Mouse (Mus musculus): ENCODE measurements at regions not wholly inside any gene's neighbourhood (a gene's known extent, or its start where the extent isn't known, plus 50 kb on each side); places are given as distances from the start of the nearest gene placed in this dataset.
"Not testable (repeated sequence)": the region's sequence is repeated elsewhere in the genome, so short reads cannot be mapped to it uniquely, and the experiment has no call there.

DNA sequence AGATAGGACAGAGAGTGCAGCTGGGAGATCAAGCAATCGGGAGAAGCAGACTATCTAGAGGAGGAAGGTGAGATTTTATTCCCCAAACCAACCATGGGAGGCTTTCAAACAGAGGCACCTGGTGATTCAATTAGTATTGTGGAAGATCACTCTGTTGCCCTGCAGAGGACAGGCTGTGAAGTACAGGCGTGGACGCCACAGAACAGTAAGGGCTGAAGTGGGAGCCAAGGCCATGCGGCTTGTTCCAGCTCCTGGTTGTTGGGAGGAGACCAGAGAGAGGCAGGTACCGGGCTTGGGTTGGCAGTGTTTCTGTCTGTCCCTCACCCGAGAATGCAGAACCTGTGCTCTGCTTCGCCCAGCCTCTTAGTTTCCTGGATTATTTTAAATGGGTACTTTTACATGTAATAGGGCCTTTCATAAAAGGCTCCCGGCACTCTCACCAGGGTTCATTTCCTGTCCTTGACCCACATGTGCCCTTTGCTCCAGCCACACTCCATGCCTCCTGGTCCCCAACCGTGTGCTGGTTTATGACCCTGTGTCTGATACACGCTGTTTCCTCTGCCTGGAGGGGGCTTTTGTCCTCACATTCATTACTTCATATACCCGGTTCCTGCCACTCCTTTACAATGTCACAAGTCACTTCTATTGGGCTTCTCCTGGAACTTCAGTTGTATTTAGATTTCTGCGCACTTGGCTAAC is 58.3 kb downstream of the Vcpkmt start:
- peak; percentile 32 for DNase-seq (ENCODE audit: low read depth, low spot score)

- DNase-seq (ENCODE audit: low read depth, low spot score) = no peak
Measured at GRCm38 (mm10) chr12:69519869-69520268, 63.0 kb downstream of the Vcpkmt start.

GRCm38 (mm10) chr12:69519028-69519427 is 63.8 kb downstream of the Vcpkmt start:
- DNase-seq (ENCODE audit: low read depth, low spot score) = no peak

- no peak for DNase-seq (ENCODE audit: low read depth, low spot score)
Measured at GRCm38 (mm10) chr12:69517616-69518015, 65.2 kb downstream of the Vcpkmt start.

GRCm38 (mm10) chr12:69516314-69516916 is 66.4 kb downstream of the Vcpkmt start:
- no peak for DNase-seq (ENCODE audit: low read depth, low spot score)

DNA sequence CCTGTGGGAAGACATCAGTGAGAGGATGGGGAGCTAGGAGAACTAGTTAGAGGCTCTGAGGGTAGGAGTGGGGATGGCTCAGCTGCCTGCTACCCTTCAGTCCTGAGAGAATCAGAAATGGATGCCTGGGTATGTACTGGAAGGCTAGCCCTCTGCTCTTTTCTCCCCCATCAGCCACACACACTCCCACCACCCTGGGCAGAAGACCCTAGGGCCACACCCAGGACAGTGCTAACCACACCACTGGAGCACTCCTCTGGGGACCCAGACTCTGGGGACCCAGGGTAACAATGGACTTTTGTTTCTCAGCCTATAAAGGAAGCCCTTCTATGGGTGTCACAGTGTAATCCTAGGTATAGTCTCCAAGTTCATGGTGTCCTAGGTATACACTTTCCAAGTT is 67.0 kb downstream of the Vcpkmt start:
- DNase-seq (ENCODE audit: low read depth, low spot score) = no peak

GRCm38 (mm10) chr12:69515117-69515516 is 67.7 kb downstream of the Vcpkmt start:
- DNase-seq (ENCODE audit: low read depth, low spot score) = no peak

- DNase-seq (ENCODE audit: low read depth, low spot score) = no peak
Measured at GRCm38 (mm10) chr12:69513166-69513565, 69.7 kb downstream of the Vcpkmt start.

DNA sequence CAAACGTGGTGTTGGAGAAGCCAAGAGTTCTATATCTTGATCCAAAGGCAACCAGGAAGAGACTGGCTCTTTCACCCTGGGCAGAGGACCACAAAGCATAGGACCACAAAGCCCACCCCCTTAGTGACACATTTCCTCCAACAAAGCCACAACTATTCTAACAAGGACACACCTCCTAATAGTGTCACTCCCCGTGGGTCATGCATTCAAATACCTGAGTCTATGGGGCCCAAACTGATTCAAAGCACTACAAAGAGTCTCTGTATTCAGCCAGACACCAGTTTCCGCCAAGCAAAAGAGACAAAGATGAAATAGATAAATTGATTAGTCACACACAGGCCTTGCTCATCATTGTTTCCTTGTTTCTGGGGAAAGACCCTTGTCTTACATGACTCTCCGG is 72.1 kb downstream of the Vcpkmt start:
- DNase-seq (ENCODE audit: low read depth, low spot score) = no peak

GRCm38 (mm10) chr12:69509180-69509579 is 73.6 kb downstream of the Vcpkmt start:
- DNase-seq (ENCODE audit: low read depth, low spot score) = not testable (repeated sequence)

- DNase-seq (ENCODE audit: low read depth, low spot score) = no peak
Measured at GRCm38 (mm10) chr12:69507906-69508305, 74.9 kb downstream of the Vcpkmt start.

DNA sequence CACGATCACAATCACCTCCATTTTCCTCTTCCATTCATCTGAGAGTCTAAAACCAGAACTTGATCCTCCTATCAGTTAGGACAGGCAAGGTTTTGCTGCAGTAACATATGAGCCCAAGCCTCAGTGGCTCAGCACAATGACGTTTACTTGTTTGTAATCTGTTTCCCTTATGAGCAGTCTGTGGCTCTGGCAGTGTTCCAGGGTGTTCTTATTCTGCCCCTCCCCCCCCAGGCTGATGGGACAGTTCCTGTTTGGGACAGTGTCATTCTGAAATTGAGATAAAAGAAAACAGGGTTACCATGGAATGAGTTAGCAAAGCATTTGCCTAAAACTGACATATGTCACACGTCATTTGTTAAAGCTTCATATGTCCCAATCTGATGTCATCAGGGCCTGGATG is 75.5 kb downstream of the Vcpkmt start:
- no peak for DNase-seq (ENCODE audit: low read depth, low spot score)

- DNase-seq (ENCODE audit: low read depth, low spot score) = no peak
Measured at GRCm38 (mm10) chr12:69502706-69503070, 80.1 kb downstream of the Vcpkmt start.

DNA sequence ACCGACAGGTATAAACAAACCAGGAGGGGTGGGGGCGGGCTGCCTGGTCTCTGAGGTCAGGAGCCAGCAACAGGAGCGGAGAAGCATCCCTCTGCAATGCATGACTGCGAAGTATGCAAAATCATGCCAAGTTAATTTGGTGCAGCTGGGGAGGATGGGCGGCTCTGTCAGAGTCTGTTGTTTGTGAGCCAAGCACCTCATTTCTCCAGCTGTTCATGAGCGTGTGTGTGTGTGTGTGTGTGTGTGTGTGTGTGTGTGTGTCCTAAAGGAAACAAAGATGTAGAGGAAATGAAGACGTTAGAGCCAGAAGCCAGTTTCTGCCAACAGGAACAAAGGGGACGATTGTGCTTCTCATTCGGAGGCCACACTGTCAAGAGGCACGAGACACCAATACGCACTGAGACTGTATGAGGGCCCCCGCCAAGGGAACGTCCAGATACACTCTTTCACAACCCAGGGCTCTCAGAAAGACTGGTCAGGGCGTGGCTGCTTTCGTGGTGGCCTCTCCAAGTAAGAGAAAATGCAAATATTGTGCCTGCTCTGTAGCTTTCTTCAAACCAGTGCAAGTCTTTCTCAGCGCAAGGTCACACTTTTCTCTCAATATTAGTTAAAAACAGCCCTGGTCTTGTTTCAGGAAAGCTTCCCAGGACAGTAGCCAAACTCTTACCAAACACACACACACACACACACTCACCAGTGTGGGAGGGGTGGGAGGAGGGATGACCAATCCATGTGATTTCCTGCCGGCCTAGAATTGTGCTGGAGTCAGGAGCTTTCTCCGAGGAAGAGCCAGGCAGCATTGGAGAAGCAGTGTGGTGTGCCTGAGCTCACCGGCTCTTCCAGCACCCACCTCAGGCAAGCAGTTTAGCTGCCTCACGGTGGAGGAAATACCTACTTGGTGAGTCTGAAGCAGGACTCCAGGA is 80.8 kb downstream of the Vcpkmt start:
- peak; percentile 64 for DNase-seq (ENCODE audit: low read depth, low spot score)

DNA sequence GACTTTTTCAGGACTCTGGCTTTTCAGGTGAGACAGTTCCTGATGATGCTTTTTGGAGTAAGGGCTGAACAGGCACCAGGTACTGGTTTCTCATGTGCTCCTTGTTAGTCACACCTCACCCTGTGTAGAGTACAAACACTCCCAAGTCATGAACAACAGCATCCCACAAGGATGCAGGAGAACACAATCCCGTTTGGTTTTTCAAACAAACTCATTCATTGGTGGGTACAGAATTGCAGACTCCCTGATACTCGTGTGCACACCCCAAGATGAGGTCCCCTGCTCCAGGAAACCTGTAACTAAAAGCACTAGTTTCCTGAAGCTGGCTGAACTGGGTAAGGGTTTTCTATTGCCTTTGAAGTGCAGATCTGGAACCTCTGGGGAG is 81.5 kb downstream of the Vcpkmt start:
- no peak for DNase-seq (ENCODE audit: low read depth, low spot score)

- no peak for DNase-seq (ENCODE audit: low read depth, low spot score)
Measured at GRCm38 (mm10) chr12:69500600-69501345, 82.1 kb downstream of the Vcpkmt start.

DNA sequence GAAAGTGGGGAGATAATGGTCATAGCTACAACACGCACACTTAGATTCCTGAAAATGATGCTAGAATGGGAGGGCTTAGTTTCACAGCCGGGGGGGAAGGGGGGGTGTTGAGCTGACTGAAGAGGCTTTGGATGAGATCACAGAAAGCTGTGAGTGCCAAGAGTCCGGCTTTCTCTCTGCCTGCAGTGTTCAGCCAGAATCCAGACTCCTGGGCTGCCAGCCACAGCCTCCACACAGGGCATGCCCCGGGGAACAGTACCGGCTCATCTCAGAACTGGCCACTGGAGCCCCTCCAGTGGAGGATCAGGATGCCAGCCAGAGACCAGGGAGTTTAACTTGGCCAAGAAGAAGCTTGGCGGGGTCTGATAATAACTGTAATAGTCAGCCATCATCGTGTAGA is 85.7 kb downstream of the Vcpkmt start:
- DNase-seq (ENCODE audit: low read depth, low spot score) = no peak

- no peak for DNase-seq (ENCODE audit: low read depth, low spot score)
Measured at GRCm38 (mm10) chr12:69496341-69496904, 86.4 kb downstream of the Vcpkmt start.

- DNase-seq (ENCODE audit: low read depth, low spot score) = no peak
Measured at GRCm38 (mm10) chr12:69495776-69496175, 87.1 kb downstream of the Vcpkmt start.

GRCm38 (mm10) chr12:69494648-69495047 is 88.2 kb downstream of the Vcpkmt start:
- DNase-seq (ENCODE audit: low read depth, low spot score) = no peak

DNA sequence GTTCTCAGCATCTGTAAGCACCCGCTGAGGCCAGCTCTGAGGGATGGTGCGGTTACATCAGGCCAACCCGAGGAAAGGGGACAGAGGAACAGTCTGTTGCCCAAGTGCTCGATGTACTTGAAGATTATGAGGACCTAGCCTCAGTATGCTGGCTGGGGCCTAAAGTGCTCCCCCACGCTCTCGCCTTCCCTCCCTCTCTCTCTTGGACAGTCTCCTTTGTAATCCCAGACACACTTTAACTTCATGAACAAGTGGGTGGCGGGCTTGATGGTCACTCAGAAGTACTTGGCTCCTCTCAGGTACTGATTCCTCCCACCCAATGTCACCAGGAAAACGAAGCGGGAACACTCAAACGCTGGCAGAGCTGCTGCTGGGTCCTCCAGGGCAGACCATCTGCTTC is 93.1 kb downstream of the Vcpkmt start:
- no peak for DNase-seq (ENCODE audit: low read depth, low spot score)

- DNase-seq (ENCODE audit: low read depth, low spot score) = no peak
Measured at GRCm38 (mm10) chr12:69486903-69487302, 95.9 kb downstream of the Vcpkmt start.
